Mouse (Mus musculus) MEL (cell line): ENCODE data around the gene Mical3.

ENCODE experiments used
- CTCF ChIP-seq, 3 experiments: IDR thresholded peaks in 2 of 3; conservative IDR thresholded peaks in 1 of 3; 2 replicates each; pipeline ENCODE4 v1.5.1; 2011 to 2012; ENCODE audit warnings: low read length in 3 of 3, low read depth in 2 of 3, mild to moderate bottlenecking in 2 of 3, improper control_type of control experiment in 1 of 3, inconsistent platforms in 1 of 3, mixed read lengths in 1 of 3, moderate library complexity in 1 of 3; ENCODE audit not compliant: control insufficient read depth in 1 of 3, insufficient read depth in 1 of 3, poor library complexity in 1 of 3, severe bottlenecking in 1 of 3
- E2F4 ChIP-seq: IDR thresholded peaks from 2 replicates; pipeline ENCODE4 v1.6.1; 2011; ENCODE audit warnings: low read depth, low read length, improper control_type of control experiment, borderline replicate concordance
- EP300 ChIP-seq, 2 experiments: IDR thresholded peaks; 2 replicates each; pipeline ENCODE4 v1.6.1; 2011; ENCODE audit warnings: improper control_type of control experiment in 2 of 2, low read length in 2 of 2, low read depth in 1 of 2, mild to moderate bottlenecking in 1 of 2
- GABPA ChIP-seq: IDR thresholded peaks from 2 replicates; pipeline ENCODE4 v1.6.1; 2012; ENCODE audit warnings: low read depth, mild to moderate bottlenecking, inconsistent platforms, low read length, improper control_type of control experiment, moderate library complexity
- MEF2A ChIP-seq: IDR thresholded peaks from 2 replicates; pipeline ENCODE4 v1.6.1; 2014; ENCODE audit warnings: low read depth, mild to moderate bottlenecking, inconsistent platforms, low read length, improper control_type of control experiment; ENCODE audit not compliant: poor library complexity, insufficient replicate concordance, severe bottlenecking; ENCODE audit errors: extremely low read depth
- POLR2A ChIP-seq, 2 experiments: IDR thresholded peaks; 2 replicates each; pipeline ENCODE4 v1.6.1; 2011 to 2012; ENCODE audit warnings: low read length in 2 of 2, mild to moderate bottlenecking in 2 of 2, control low read depth in 1 of 2, improper control_type of control experiment in 1 of 2, low read depth in 1 of 2, moderate library complexity in 1 of 2; ENCODE audit not compliant: control insufficient read depth in 1 of 2, insufficient read depth in 1 of 2, poor library complexity in 1 of 2
- POLR2AphosphoS2 ChIP-seq: IDR thresholded peaks from 2 replicates; pipeline ENCODE4 v1.6.1; 2011; ENCODE audit warnings: low read length, improper control_type of control experiment
- POLR2AphosphoS5 ChIP-seq: IDR thresholded peaks from 2 replicates; pipeline ENCODE4 v1.6.1; 2012; ENCODE audit warnings: low read depth, borderline replicate concordance, mild to moderate bottlenecking, inconsistent platforms, low read length, moderate library complexity, mixed read lengths
- RCOR1 ChIP-seq: IDR thresholded peaks from 2 replicates; pipeline ENCODE4 v1.6.1; 2012; ENCODE audit warnings: low read depth, mild to moderate bottlenecking, inconsistent platforms, low read length, improper control_type of control experiment
- USF1 ChIP-seq: IDR thresholded peaks from 2 replicates; pipeline ENCODE4 v1.6.1; 2014; ENCODE audit warnings: low read depth, mild to moderate bottlenecking, inconsistent platforms, low read length, improper control_type of control experiment, moderate library complexity

- no peak for TF ChIP-seq GABPA
- TF ChIP-seq POLR2A (IDR thresholded peaks at IDR 0.05; ENCODE audit: control insufficient read depth in 1 of 2, insufficient read depth in 1 of 2, low read depth in 1 of 2, low read length in 2 of 2, poor library complexity in 1 of 2), result no peak
- TF ChIP-seq CTCF (IDR thresholded peaks at IDR 0.05 in 2 of 3, conservative IDR thresholded peaks at IDR 0.05 in 1 of 3; ENCODE audit: control insufficient read depth in 1 of 3, insufficient read depth in 1 of 3, low read depth in 2 of 3, low read length in 3 of 3, poor library complexity in 1 of 3, severe bottlenecking in 1 of 3), result no peak
- no peak for TF ChIP-seq E2F4
- TF ChIP-seq USF1, result no peak
- TF ChIP-seq POLR2AphosphoS2, result no peak
- TF ChIP-seq EP300 (IDR thresholded peaks at IDR 0.05; ENCODE audit: low read depth in 1 of 2, low read length in 2 of 2), result no peak
- TF ChIP-seq RCOR1, result no peak
- no peak for TF ChIP-seq POLR2AphosphoS5
- no peak for TF ChIP-seq MEF2A
These were observed 186.8 kb downstream of the Mical3 start for GRCm38 (mm10) chr6:120943964-120944363.
